Mouse (Mus musculus) erythroblast, embryonic 14.5 days (primary cell): ENCODE data around the gene Adal. TPM values are rescaled to one million over a fixed set of nuclear protein-coding genes. Genes with fewer than 3 reads are reported as not detected.

Experiments used
- H3K27me3 ChIP-seq: 2 replicates; pipeline ENCODE4 v1.6.1; 2012; ENCODE audit warnings: inconsistent platforms; ENCODE audit not compliant: control insufficient read depth
- H3K36me3 ChIP-seq: 2 replicates; pipeline ENCODE4 v1.6.1; 2012; ENCODE audit warnings: mild to moderate bottlenecking, inconsistent platforms; ENCODE audit not compliant: control insufficient read depth
- H3K4me1 ChIP-seq: 2 replicates; pipeline ENCODE4 v1.6.1; 2012; ENCODE audit warnings: inconsistent platforms; ENCODE audit not compliant: control insufficient read depth
- H3K4me3 ChIP-seq: replicated peaks from 2 replicates; pipeline ENCODE3; 2012; ENCODE audit warnings: moderate library complexity, mild to moderate bottlenecking, inconsistent platforms
- H3K9me3 ChIP-seq: 2 replicates; pipeline ENCODE4 v1.6.1; 2012; ENCODE audit warnings: low read length, inconsistent platforms, mixed read lengths; ENCODE audit not compliant: control insufficient read depth
- GATA1 ChIP-seq: IDR thresholded peaks from 2 replicates; pipeline ENCODE4 v1.6.1; 2012; ENCODE audit warnings: low read length, inconsistent platforms, mixed read lengths
- TAL1 ChIP-seq: IDR thresholded peaks from 3 replicates; pipeline ENCODE4 v1.6.1; 2012; ENCODE audit warnings: low read length, inconsistent platforms, mixed read lengths
- polyA plus RNA-seq: library from polyadenylated mRNA; stranded (reverse); fragments of >175 nt; gene quantifications from 2 replicates; pipeline ENCODE4 v1.2.3, GENCODE M21; 2012

Gene Adal
- polyA plus RNA-seq, 1 experiment, result 0.20 TPM

- peaks cover 8% of the 10 kb centered on the region for H3K36me3 ChIP-seq
- no peak for TF ChIP-seq TAL1
- TF ChIP-seq GATA1, result no peak
- H3K4me3 ChIP-seq, result no peak overlapping the region
- no peaks in the 10 kb centered on the region for H3K27me3 ChIP-seq
- peaks cover 8% of the 10 kb centered on the region for H3K4me1 ChIP-seq
- H3K9me3 ChIP-seq, result peaks cover 2% of the 10 kb centered on the region; the same call in 1 of the 2 replicates
Measured at GRCm38 (mm10) chr2:121132822-121133221, 7.4 kb upstream of the Adal start.

- H3K36me3 ChIP-seq, result peaks cover 24% of the 10 kb centered on the region
- H3K4me1 ChIP-seq, result peaks cover 41% of the 10 kb centered on the region
- TF ChIP-seq GATA1, result no peak
- TF ChIP-seq TAL1, result no peak
- peaks cover 2% of the 10 kb centered on the region; the same call in 1 of the 2 replicates for H3K9me3 ChIP-seq
- H3K27me3 ChIP-seq, result no peaks in the 10 kb centered on the region
- H3K4me3 ChIP-seq, result no peak overlapping the region
Measured at GRCm38 (mm10) chr2:121137371-121137770, 2.9 kb upstream of the Adal start.

- peaks cover 40% of the 10 kb centered on the region for H3K4me1 ChIP-seq
Measured at GRCm38 (mm10) chr2:121139266-121140017, 786 bp upstream of the Adal start.

GRCm38 (mm10) chr2:121141216-121142035 lies 1.2 kb downstream of the Adal start:
- Histone ChIP-seq H3K27me3 (no peaks in the 10 kb centered on the region), H3K36me3 (peaks cover 53% of the 10 kb centered on the region), H3K4me1 (peaks cover 40% of the 10 kb centered on the region), H3K9me3 (no peaks in the 10 kb centered on the region), H3K4me3 (peak overlapping the region; percentile 66)
- TF ChIP-seq TAL1 (no peak), GATA1 (no peak)

More at GRCm38 (mm10) chr2:121139266-121140017, 786 bp upstream of the Adal start:
- TF ChIP-seq TAL1 (no peak), GATA1 (no peak)
- peaks cover 2% of the 10 kb centered on the region; the same call in 1 of the 2 replicates for H3K9me3 ChIP-seq
- peaks cover 37% of the 10 kb centered on the region for H3K36me3 ChIP-seq
- H3K27me3 ChIP-seq, result no peaks in the 10 kb centered on the region
- peak overlapping the region; percentile 100 for H3K4me3 ChIP-seq

- peaks cover 39% of the 10 kb centered on the region for H3K4me1 ChIP-seq
- H3K4me3 ChIP-seq, result no peak overlapping the region
- peaks cover 57% of the 10 kb centered on the region for H3K36me3 ChIP-seq
- TF ChIP-seq TAL1, result no peak
- no peak for TF ChIP-seq GATA1
- no peaks in the 10 kb centered on the region for H3K27me3 ChIP-seq
- no peaks in the 10 kb centered on the region for H3K9me3 ChIP-seq
Measured at GRCm38 (mm10) chr2:121142415-121142814, 2.2 kb downstream of the Adal start.

GRCm38 (mm10) chr2:121149679-121150078 lies 9.5 kb downstream of the Adal start:
- Histone ChIP-seq H3K36me3 (peaks cover 79% of the 10 kb centered on the region), H3K4me3 (no peak overlapping the region), H3K27me3 (no peaks in the 10 kb centered on the region), H3K9me3 (no peaks in the 10 kb centered on the region), H3K4me1 (no peaks in the 10 kb centered on the region)
- TF ChIP-seq TAL1 (no peak), GATA1 (no peak)

GRCm38 (mm10) chr2:121153100-121153499 lies 12.9 kb downstream of the Adal start:
- H3K4me3 ChIP-seq, result no peak overlapping the region
- TF ChIP-seq TAL1 (no peak), GATA1 (no peak)
- H3K4me1 ChIP-seq, result no peaks in the 10 kb centered on the region
- H3K27me3 ChIP-seq, result no peaks in the 10 kb centered on the region
- peaks cover 77% of the 10 kb centered on the region for H3K36me3 ChIP-seq
- H3K9me3 ChIP-seq, result no peaks in the 10 kb centered on the region

- Histone ChIP-seq H3K9me3 (no peaks in the 10 kb centered on the region), H3K4me3 (peak overlapping the region; percentile 85)
Measured at GRCm38 (mm10) chr2:121169173-121169572, 28.9 kb downstream of the Adal start.

GRCm38 (mm10) chr2:121169902-121170301 lies 29.7 kb downstream of the Adal start:
- H3K4me3 ChIP-seq, result peak overlapping the region; percentile 85
- H3K36me3 ChIP-seq, result peaks cover 50% of the 10 kb centered on the region
- no peaks in the 10 kb centered on the region for H3K27me3 ChIP-seq
- peaks cover 35% of the 10 kb centered on the region for H3K4me1 ChIP-seq
- no peaks in the 10 kb centered on the region for H3K9me3 ChIP-seq
- TF ChIP-seq GATA1 (0 out of 2 replicates have a peak, but pooled peaks have one; percentile 22), TAL1 (no peak)

More at GRCm38 (mm10) chr2:121169173-121169572, 28.9 kb downstream of the Adal start:
- Histone ChIP-seq H3K27me3 (no peaks in the 10 kb centered on the region), H3K4me1 (peaks cover 36% of the 10 kb centered on the region), H3K36me3 (peaks cover 49% of the 10 kb centered on the region)
- no peak for TF ChIP-seq TAL1
- TF ChIP-seq GATA1, result no peak
